Mouse (Mus musculus) CH12.LX (cell line): ENCODE measurements around the gene Cuta. TPM values are rescaled to one million over a fixed set of nuclear protein-coding genes. Genes with fewer than 3 reads are reported as not detected.
A peak's percentile ranks its signal among the peaks of the same experiment; 100 is the strongest.

ENCODE experiments used
- CHD1 ChIP-seq: IDR thresholded peaks from 2 replicates; pipeline ENCODE4 v1.6.1; 2012; ENCODE audit warnings: low read depth, low read length, improper control_type of control experiment, inconsistent platforms
- EP300 ChIP-seq: IDR thresholded peaks from 2 replicates; pipeline ENCODE4 v1.6.1; 2011; ENCODE audit warnings: low read length, improper control_type of control experiment
- HCFC1 ChIP-seq: IDR thresholded peaks from 2 replicates; pipeline ENCODE4 v1.6.1; 2012; ENCODE audit warnings: low read depth, mild to moderate bottlenecking, inconsistent platforms, low read length, improper control_type of control experiment
- MAZ ChIP-seq: IDR thresholded peaks from 2 replicates; pipeline ENCODE4 v1.6.1; 2012; ENCODE audit warnings: low read depth, mild to moderate bottlenecking, inconsistent platforms, low read length, improper control_type of control experiment, moderate library complexity
- TBP ChIP-seq: conservative IDR thresholded peaks from 2 replicates; pipeline ENCODE4 v1.6.1; 2011; ENCODE audit warnings: low read depth, low read length, improper control_type of control experiment
- ZC3H11A ChIP-seq: IDR thresholded peaks from 2 replicates; pipeline ENCODE4 v1.6.1; 2012; ENCODE audit warnings: low read depth, mild to moderate bottlenecking, inconsistent platforms, low read length, improper control_type of control experiment
- ZKSCAN1 ChIP-seq: IDR thresholded peaks from 2 replicates; pipeline ENCODE4 v1.6.1; 2012; ENCODE audit warnings: low read depth, inconsistent platforms, low read length, improper control_type of control experiment, borderline replicate concordance
- polyA plus RNA-seq: library from polyadenylated mRNA; unstranded; fragments of >175 nt; gene quantifications from 2 replicates; pipeline ENCODE4 v1.2.1, GENCODE M21; 2012; ENCODE audit warnings: low read depth; ENCODE audit not compliant: insufficient read length
- total RNA-seq, 2 experiments: library from RNA; depleted of rRNA; stranded (reverse); fragments of 300-350 nt in 1 of 2; fragments of >200 nt in 1 of 2; gene quantifications; 2 replicates each; pipeline ENCODE4 v1.2.3; 2012 to 2014

The Cuta gene
- total and polyA plus RNA-seq, 3 experiments: 30.5 to 121 (median 34.6) TPM

DNA sequence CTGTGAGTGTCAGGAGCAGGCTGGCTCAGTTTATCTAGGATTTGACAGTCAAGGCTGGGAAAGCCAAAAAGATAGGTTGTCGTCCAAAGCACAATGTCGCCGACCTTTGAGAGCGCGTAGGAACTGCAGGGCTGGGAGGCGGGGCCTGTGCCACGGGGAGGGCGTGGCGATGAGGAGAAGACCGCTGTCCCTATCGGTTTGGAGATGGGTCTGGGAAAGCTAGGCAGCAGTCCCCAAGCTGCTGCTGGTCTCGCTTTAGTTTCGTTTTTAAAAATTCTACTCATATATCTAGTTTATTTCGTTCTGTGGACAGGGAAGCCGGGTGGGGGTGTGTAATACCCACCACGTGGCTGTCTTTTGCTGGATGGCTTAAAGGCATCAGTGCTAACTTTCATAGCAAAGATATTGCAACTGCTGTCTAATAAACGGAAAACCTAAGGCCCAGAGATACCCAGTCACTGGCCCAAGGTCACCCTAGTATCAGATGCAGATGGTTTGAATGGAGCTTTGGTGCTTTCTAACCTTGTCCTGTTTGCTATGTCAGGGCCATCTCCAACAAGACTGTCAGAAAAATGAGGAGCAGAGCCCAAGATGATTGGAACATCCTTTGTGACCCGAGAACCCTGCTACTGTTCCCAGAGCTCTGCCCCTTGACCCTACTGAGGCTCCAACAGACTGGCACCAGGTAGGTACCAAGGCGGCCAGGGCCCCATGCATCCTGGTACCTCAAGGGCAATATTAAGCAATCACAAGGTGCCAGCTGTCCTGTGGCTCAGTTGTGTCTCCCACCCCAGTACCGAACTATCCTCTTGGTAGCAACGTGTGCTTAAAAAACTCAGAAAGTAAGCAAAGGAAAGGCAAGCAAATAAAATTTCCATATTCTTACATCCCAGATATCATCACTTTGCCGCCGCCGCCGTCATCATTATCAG lies 54.1 kb downstream of the Cuta start (continued):
- TF ChIP-seq TBP (peak; percentile 67; the same call in 1 of the 2 replicates), HCFC1 (peak; percentile 41), EP300 (no peak), ZC3H11A (no peak), CHD1 (no peak), ZKSCAN1 (no peak), MAZ (no peak)

Other genes with a start within 250 kb of the Cuta start
- gene Crebrf, start 223.9 kb downstream of the Cuta start, total RNA-seq (2012; rRNA removed): 5.8 and 6.8 TPM in 2 replicates
- 8.1 and 8.6 TPM in 2 replicates for gene Crebrf, start 223.9 kb downstream of the Cuta start, total RNA-seq (2014; rRNA removed)
- 5.8 and 9.2 TPM in 2 replicates for gene Crebrf, start 223.9 kb downstream of the Cuta start, polyA plus RNA-seq
- gene Bnip1, start 158.5 kb downstream of the Cuta start, total RNA-seq (2012; rRNA removed): 47.1 and 54.6 TPM in 2 replicates
- 59.6 and 63.9 TPM in 2 replicates for gene Bnip1, start 158.5 kb downstream of the Cuta start, total RNA-seq (2014; rRNA removed)
- 44.1 and 50.9 TPM in 2 replicates for gene Bnip1, start 158.5 kb downstream of the Cuta start, polyA plus RNA-seq
- not detected in 2 replicates for gene Nkx2-5, start 94.6 kb downstream of the Cuta start, total RNA-seq (2012; rRNA removed)
- gene Nkx2-5, start 94.6 kb downstream of the Cuta start, total RNA-seq (2014; rRNA removed): not detected in 2 replicates
- gene Nkx2-5, start 94.6 kb downstream of the Cuta start, polyA plus RNA-seq: not detected in 2 replicates
- gene Kifc5b, start 22.5 kb downstream of the Cuta start, total RNA-seq (2012; rRNA removed): 19.1 and 22.2 TPM in 2 replicates
- 11.4 and 12.1 TPM in 2 replicates for gene Kifc5b, start 22.5 kb downstream of the Cuta start, total RNA-seq (2014; rRNA removed)
- 26.9 and 32.0 TPM in 2 replicates for gene Kifc5b, start 22.5 kb downstream of the Cuta start, polyA plus RNA-seq
- gene Phf1, start 6.5 kb downstream of the Cuta start, total RNA-seq (2012; rRNA removed): 3.3 and 4.1 TPM in 2 replicates
- gene Phf1, start 6.5 kb downstream of the Cuta start, total RNA-seq (2014; rRNA removed): 1.5 and 1.7 TPM in 2 replicates
- 3.5 and 4.2 TPM in 2 replicates for gene Phf1, start 6.5 kb downstream of the Cuta start, polyA plus RNA-seq
- gene Syngap1, start 1.7 kb upstream of the Cuta start, total RNA-seq (2012; rRNA removed): 1.3 and 1.7 TPM in 2 replicates
- 0.34 TPM in 1 of 2 replicates, not detected in the other for gene Syngap1, start 1.7 kb upstream of the Cuta start, total RNA-seq (2014; rRNA removed)
- 2.4 and 3.1 TPM in 2 replicates for gene Syngap1, start 1.7 kb upstream of the Cuta start, polyA plus RNA-seq
- 8.1 and 9.0 TPM in 2 replicates for gene Zbtb9, start 33.6 kb upstream of the Cuta start, total RNA-seq (2012; rRNA removed)
- 11.0 and 14.3 TPM in 2 replicates for gene Zbtb9, start 33.6 kb upstream of the Cuta start, total RNA-seq (2014; rRNA removed)
- 1.1 and 2.0 TPM in 2 replicates for gene Zbtb9, start 33.6 kb upstream of the Cuta start, polyA plus RNA-seq
- 57.3 and 69.8 TPM in 2 replicates for gene Bak1, start 89.4 kb upstream of the Cuta start, total RNA-seq (2012; rRNA removed)
- 61.8 and 62.9 TPM in 2 replicates for gene Bak1, start 89.4 kb upstream of the Cuta start, total RNA-seq (2014; rRNA removed)
- 123 and 140 TPM in 2 replicates for gene Bak1, start 89.4 kb upstream of the Cuta start, polyA plus RNA-seq
- 8.3 and 11.3 TPM in 2 replicates for gene Itpr3, start 117.7 kb upstream of the Cuta start, total RNA-seq (2012; rRNA removed)
- gene Itpr3, start 117.7 kb upstream of the Cuta start, total RNA-seq (2014; rRNA removed): 2.5 TPM in 2 replicates
- 8.5 and 9.5 TPM in 2 replicates for gene Itpr3, start 117.7 kb upstream of the Cuta start, polyA plus RNA-seq
- 198 and 208 TPM in 2 replicates for gene Uqcc2, start 194.3 kb upstream of the Cuta start, total RNA-seq (2012; rRNA removed)
- gene Uqcc2, start 194.3 kb upstream of the Cuta start, total RNA-seq (2014; rRNA removed): 240 and 277 TPM in 2 replicates
- 107 and 126 TPM in 2 replicates for gene Uqcc2, start 194.3 kb upstream of the Cuta start, polyA plus RNA-seq
- gene Ip6k3, start 228.2 kb upstream of the Cuta start, total RNA-seq (2012; rRNA removed): 43.4 and 65.7 TPM in 2 replicates
- 25.9 and 26.3 TPM in 2 replicates for gene Ip6k3, start 228.2 kb upstream of the Cuta start, total RNA-seq (2014; rRNA removed)
- gene Ip6k3, start 228.2 kb upstream of the Cuta start, polyA plus RNA-seq: 49.6 and 53.9 TPM in 2 replicates